Mouse (Mus musculus) CH12.LX (cell line): ENCODE results near the gene Fgfr2. TPM values are rescaled to one million over a fixed set of nuclear protein-coding genes. Genes with fewer than 3 reads are reported as not detected.

Experiments used
- DNase-seq: peaks from one replicate; pipeline ENCODE4 v3.0.0-alpha.2; 2013; ENCODE audit errors: extremely low read depth
- H3K27ac ChIP-seq: 2 replicates; pipeline ENCODE4 v1.5.1; 2012; ENCODE audit warnings: low read depth, mild to moderate bottlenecking, control low read depth, moderate library complexity; ENCODE audit not compliant: insufficient read depth
- H3K27me3 ChIP-seq: replicated peaks from 2 replicates; pipeline ENCODE3; 2012; ENCODE audit warnings: inconsistent platforms
- H3K36me3 ChIP-seq, 2 experiments: replicated peaks in 1 of 2; 2 replicates each; pipeline versions ENCODE3 to v1.6.1; 2012; ENCODE audit warnings: inconsistent platforms in 1 of 2, low read length in 1 of 2, mild to moderate bottlenecking in 1 of 2, mixed read lengths in 1 of 2, moderate library complexity in 1 of 2; ENCODE audit not compliant: control insufficient read depth in 1 of 2, insufficient read depth in 1 of 2
- H3K4me1 ChIP-seq, 2 experiments: 2 replicates each; pipeline ENCODE4 v1.6.1; 2012; ENCODE audit warnings: inconsistent platforms in 1 of 2, moderate library complexity in 1 of 2; ENCODE audit not compliant: insufficient read depth in 2 of 2, control insufficient read depth in 1 of 2
- H3K4me2 ChIP-seq: 2 replicates; pipeline ENCODE4 v1.6.1; 2012; ENCODE audit warnings: low read depth, mild to moderate bottlenecking, control low read depth; ENCODE audit not compliant: poor library complexity, insufficient read depth, severe bottlenecking
- H3K4me3 ChIP-seq, 3 experiments: fragments of 150-350 bp in 1 of 3; sonication (generic) in 1 of 3; replicated peaks in 1 of 3; 2 replicates each; pipeline versions ENCODE3 to v1.5.1; 2011 to 2012; ENCODE audit warnings: low read depth in 2 of 3, low read length in 2 of 3, mild to moderate bottlenecking in 2 of 3, moderate library complexity in 2 of 3, control low read depth in 1 of 3, improper control_type of control experiment in 1 of 3, inconsistent platforms in 1 of 3, mixed read lengths in 1 of 3; ENCODE audit not compliant: poor library complexity in 1 of 3
- H3K79me2 ChIP-seq: replicated peaks from 2 replicates; pipeline ENCODE4 v1.6.1; 2012; ENCODE audit warnings: mild to moderate bottlenecking, moderate library complexity; ENCODE audit not compliant: control insufficient read depth, poor library complexity, insufficient read depth, severe bottlenecking; ENCODE audit errors: extremely low read depth
- H3K9ac ChIP-seq: 2 replicates; pipeline ENCODE4 v1.6.1; 2012; ENCODE audit warnings: low read depth, mild to moderate bottlenecking, control low read depth, moderate library complexity; ENCODE audit not compliant: insufficient read depth
- H3K9me3 ChIP-seq: replicated peaks from 2 replicates; pipeline ENCODE3; 2012; ENCODE audit warnings: low read length, inconsistent platforms, mixed read lengths
- BHLHE40 ChIP-seq: IDR thresholded peaks from 2 replicates; pipeline ENCODE4 v1.6.1; 2011; ENCODE audit warnings: mild to moderate bottlenecking, low read depth, low read length, improper control_type of control experiment
- CHD2 ChIP-seq: IDR thresholded peaks from 2 replicates; pipeline ENCODE4 v1.6.1; 2011; ENCODE audit warnings: low read length, improper control_type of control experiment
- ELF1 ChIP-seq: IDR thresholded peaks from 2 replicates; pipeline ENCODE4 v1.6.1; 2014; ENCODE audit warnings: low read depth, mild to moderate bottlenecking, inconsistent platforms, low read length, improper control_type of control experiment
- IRF4 ChIP-seq: IDR thresholded peaks from 2 replicates; pipeline ENCODE4 v1.6.1; 2014; ENCODE audit warnings: low read depth, mild to moderate bottlenecking, inconsistent platforms, low read length, improper control_type of control experiment
- JUND ChIP-seq: conservative IDR thresholded peaks from 2 replicates; pipeline ENCODE4 v1.6.1; 2011; ENCODE audit warnings: low read depth, low read length, improper control_type of control experiment
- MYC ChIP-seq: IDR thresholded peaks from 2 replicates; pipeline ENCODE4 v1.6.1; 2011; ENCODE audit warnings: low read depth, mild to moderate bottlenecking, improper control_type of control experiment, low read length
- NELFE ChIP-seq: IDR thresholded peaks from 2 replicates; pipeline ENCODE4 v1.6.1; 2011; ENCODE audit warnings: low read depth, low read length, improper control_type of control experiment
- NRF1 ChIP-seq: IDR thresholded peaks from 2 replicates; pipeline ENCODE4 v1.6.1; 2014; ENCODE audit warnings: low read depth, mild to moderate bottlenecking, inconsistent platforms, low read length, improper control_type of control experiment, moderate library complexity
- POLR2A ChIP-seq: IDR thresholded peaks from 2 replicates; pipeline ENCODE4 v1.6.1; 2011; ENCODE audit warnings: low read depth, mild to moderate bottlenecking, improper control_type of control experiment, low read length
- POLR2AphosphoS2 ChIP-seq: IDR thresholded peaks from 2 replicates; pipeline ENCODE4 v1.6.1; 2011; ENCODE audit warnings: low read depth, low read length, improper control_type of control experiment
- RCOR1 ChIP-seq: conservative IDR thresholded peaks from 2 replicates; pipeline ENCODE4 v1.6.1; 2012; ENCODE audit warnings: low read depth, mild to moderate bottlenecking, inconsistent platforms, low read length, improper control_type of control experiment
- SIN3A ChIP-seq: IDR thresholded peaks from 2 replicates; pipeline ENCODE4 v1.6.1; 2012; ENCODE audit warnings: low read length, improper control_type of control experiment, inconsistent platforms
- TBP ChIP-seq: conservative IDR thresholded peaks from 2 replicates; pipeline ENCODE4 v1.6.1; 2011; ENCODE audit warnings: low read depth, low read length, improper control_type of control experiment
- USF1 ChIP-seq: IDR thresholded peaks from 2 replicates; pipeline ENCODE4 v1.6.1; 2014; ENCODE audit warnings: low read depth, mild to moderate bottlenecking, inconsistent platforms, low read length, improper control_type of control experiment
- ZC3H11A ChIP-seq: IDR thresholded peaks from 2 replicates; pipeline ENCODE4 v1.6.1; 2012; ENCODE audit warnings: low read depth, mild to moderate bottlenecking, inconsistent platforms, low read length, improper control_type of control experiment
- ZKSCAN1 ChIP-seq: IDR thresholded peaks from 2 replicates; pipeline ENCODE4 v1.6.1; 2012; ENCODE audit warnings: low read depth, inconsistent platforms, low read length, improper control_type of control experiment, borderline replicate concordance
- ZNF384 ChIP-seq: IDR thresholded peaks from 2 replicates; pipeline ENCODE4 v1.6.1; 2012; ENCODE audit warnings: low read depth, low read length, improper control_type of control experiment, inconsistent platforms
- dilution Hi-C: fragments of 300-500 bp; cut with MboI; formaldehyde crosslinking; loops from 2 replicates; pipeline ENCODE4 v1.14.3; 2020; ENCODE audit warnings: low sequenced_read_pairs; ENCODE audit not compliant: extremely low pct_unique_long_range_greater_than_20kb, extremely low pct_ligation_motif_present
- in situ Hi-C: fragments of 300-500 bp; cut with MboI; formaldehyde crosslinking; loops from 3 replicates; pipeline ENCODE4 v1.14.3; 2019; ENCODE audit warnings: low sequenced_read_pairs, low pct_ligation_motif_present, low pct_unique_long_range_greater_than_20kb, mixed read lengths
- polyA plus RNA-seq: library from polyadenylated mRNA; unstranded; fragments of >175 nt; gene quantifications from 2 replicates; pipeline ENCODE4 v1.2.1, GENCODE M21; 2012; ENCODE audit warnings: low read depth; ENCODE audit not compliant: insufficient read length
- total RNA-seq, 2 experiments: library from RNA; depleted of rRNA; stranded (reverse); fragments of 300-350 nt in 1 of 2; fragments of >200 nt in 1 of 2; gene quantifications; 2 replicates each; pipeline ENCODE4 v1.2.3; 2012 to 2014

Gene Fgfr2
- total and polyA plus RNA-seq, 3 experiments, result not detected

DNA sequence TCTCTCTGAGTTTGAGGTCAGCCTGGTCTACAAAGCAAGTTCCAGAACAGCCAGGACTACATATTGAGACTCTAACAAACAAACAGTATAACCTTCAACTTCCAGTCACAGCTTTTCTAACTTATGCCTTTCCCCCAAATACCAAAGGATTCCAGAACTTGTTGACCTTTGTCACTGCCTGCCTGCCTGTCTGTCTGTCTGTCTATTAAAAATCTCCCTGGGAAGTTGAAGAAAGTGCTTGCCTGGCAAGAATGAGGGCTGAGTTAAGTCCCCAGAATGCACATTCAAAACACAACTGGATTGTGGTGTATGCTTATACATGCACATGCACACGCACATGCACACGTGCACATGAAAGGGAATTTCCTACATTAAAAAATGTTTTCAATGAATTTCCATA lies 2502.1 kb downstream of the Fgfr2 start:
- no peaks in the 10 kb centered on the region for H3K36me3 ChIP-seq
- H3K4me2 ChIP-seq, result no peak overlapping the region
- no peak overlapping the region for H3K27ac ChIP-seq
- H3K4me3 ChIP-seq, result no peak overlapping the region
- no peaks in the 10 kb centered on the region for H3K4me1 ChIP-seq
- DNase-seq, result no peak
- H3K9ac ChIP-seq, result no peak overlapping the region
- H3K79me2 ChIP-seq, result no peaks in the 10 kb centered on the region
- no peaks in the 10 kb centered on the region for H3K9me3 ChIP-seq
- in situ Hi-C loops, result no loop called here
- TF ChIP-seq POLR2A, result no peak
- peak; percentile 87 for TF ChIP-seq BHLHE40
- no peak for TF ChIP-seq RCOR1
- no peak for TF ChIP-seq TBP
- no peak for TF ChIP-seq ZC3H11A
- TF ChIP-seq, all 38 proteins: peak for 1
- H3K27me3 ChIP-seq, result peaks cover 96% of the 10 kb centered on the region
- dilution Hi-C loops, result no loop called here

DNA sequence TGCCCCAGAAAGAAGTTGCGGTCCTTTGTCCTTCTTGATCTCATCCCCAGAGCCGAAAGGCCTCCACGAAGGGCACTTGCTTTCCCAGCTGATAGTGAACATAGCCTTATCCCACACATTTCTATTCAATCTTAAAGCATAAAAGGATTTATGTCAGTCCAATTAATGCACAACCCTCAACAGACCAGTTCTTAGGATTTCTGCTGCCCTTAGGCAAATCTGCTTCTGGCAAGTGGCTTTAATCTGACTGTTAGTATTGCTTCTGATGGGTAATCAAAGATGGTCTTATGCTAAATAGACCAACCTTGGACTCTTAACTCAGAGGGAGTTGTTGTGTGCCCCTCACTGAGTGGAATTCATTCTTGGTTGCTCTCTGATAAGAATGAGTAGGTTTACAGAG lies 2505.6 kb downstream of the Fgfr2 start:
- Histone ChIP-seq H3K9me3 (no peaks in the 10 kb centered on the region), H3K4me2 (no peak overlapping the region)
- TF ChIP-seq POLR2AphosphoS2, result no peak
- TF ChIP-seq ZNF384, result no peak
- TF ChIP-seq IRF4, result no peak
- no peak for TF ChIP-seq CHD2
- TF ChIP-seq USF1, result no peak
- no peak for TF ChIP-seq BHLHE40
- TF ChIP-seq ZKSCAN1, result no peak
- no peak for TF ChIP-seq JUND
- TF ChIP-seq NELFE, result no peak
- no peak for TF ChIP-seq NRF1
- no peak for TF ChIP-seq MYC
- no peak for TF ChIP-seq ELF1
- no peak for TF ChIP-seq TBP
- no peak for TF ChIP-seq SIN3A
- TF ChIP-seq, all 38 proteins: peak for 0
- Histone ChIP-seq H3K27ac (no peak overlapping the region), H3K9ac (no peak overlapping the region), H3K4me1 (no peaks in the 10 kb centered on the region), H3K4me3 (no peak overlapping the region), H3K36me3 (no peaks in the 10 kb centered on the region), H3K27me3 (peaks cover 91% of the 10 kb centered on the region), H3K79me2 (no peaks in the 10 kb centered on the region)
- in situ Hi-C loops (no loop called here), dilution Hi-C loops (no loop called here)
- no peak for DNase-seq
